Mouse (Mus musculus): Measurements from ENCODE around the gene Kcnab1. TPM values are rescaled to one million over a fixed set of nuclear protein-coding genes. Genes with fewer than 3 reads are reported as not detected.
A peak's percentile ranks its signal among the peaks of the same experiment; 100 is the strongest.

Kcnab1 gene
- polyA plus RNA-seq (2015; fragmentation: Nextera tagmentation; extraction: Ambion mirVana), result 0.63 and 0.76 TPM in 2 replicates

- DNase-seq (ENCODE audit: low spot score) (no peak), ATAC-seq (peak; percentile 25; the same call in 1 of the 2 replicates)
- no peak within 1 kb of the TSS for H3K27ac ChIP-seq (ENCODE audit: low read length)
- TF ChIP-seq EP300 (IDR thresholded peaks at IDR 0.05), result no peak
- TF ChIP-seq CTCF (IDR thresholded peaks at IDR 0.05), result no peak
- H3K9me3 ChIP-seq (ENCODE audit: low read length), result no peaks in the 10 kb centered on the region
- peak within 1 kb of the TSS; percentile 8; the same call in 1 of the 2 replicates for H3K4me3 ChIP-seq (ENCODE audit: low read depth, low read length)
- peak within 1 kb of the TSS; percentile 50 for H3K4me2 ChIP-seq (replicated peaks; ENCODE audit: low read depth, low read length)
- no peaks in the 10 kb centered on the region for H3K4me1 ChIP-seq (ENCODE audit: insufficient read depth, low read depth, low read length)
- H3K36me3 ChIP-seq (ENCODE audit: insufficient read depth, low read length), result no peaks in the 10 kb centered on the region
- 2% methylated on average over 30 of the region's 30 CpGs for WGBS
- H3K27me3 ChIP-seq (replicated peaks; ENCODE audit: insufficient read depth, low read length), result 0 out of 2 replicates have a peak, but pooled peaks cover 5% of the 10 kb centered on the region
- H3K9ac ChIP-seq (replicated peaks; ENCODE audit: low read depth), result no peak within 1 kb of the TSS; the same call in 1 of the 2 replicates
These were observed at the start of gene Kcnab1 for GRCm38 (mm10) chr3:65108945-65109921. TSS of gene Kcnab1 (plus strand) at chr3:65109384.

DNA sequence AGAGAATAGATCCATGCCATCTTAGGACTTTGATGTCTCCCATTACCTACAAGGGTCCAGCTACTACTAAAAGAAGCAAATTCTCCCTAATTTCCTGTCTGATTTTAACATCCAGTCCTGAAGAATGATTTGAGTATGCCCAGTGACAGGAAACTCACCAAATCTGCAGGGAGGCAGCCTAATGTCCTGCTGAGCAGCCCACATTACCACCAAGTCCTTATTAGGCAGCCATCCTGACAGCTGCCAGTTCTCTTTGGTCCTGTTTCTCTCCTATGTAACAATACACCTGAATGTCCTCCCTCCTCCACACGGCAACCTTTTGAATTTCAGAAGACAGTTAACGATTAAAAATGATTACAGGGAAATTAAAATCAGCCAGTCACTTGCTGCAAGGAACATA is 20.9 kb upstream of the Kcnab1 start:
- Histone ChIP-seq H3K4me2 (replicated peaks; ENCODE audit: low read depth, low read length) (no peak overlapping the region), H3K36me3 (ENCODE audit: insufficient read depth, low read length) (no peaks in the 10 kb centered on the region), H3K9me3 (ENCODE audit: low read length) (no peaks in the 10 kb centered on the region), H3K27ac (ENCODE audit: low read length) (no peak overlapping the region), H3K9ac (replicated peaks; ENCODE audit: low read depth) (no peak overlapping the region), H3K27me3 (replicated peaks; ENCODE audit: insufficient read depth, low read length) (no peaks in the 10 kb centered on the region), H3K4me3 (ENCODE audit: low read depth, low read length) (no peak overlapping the region), H3K4me1 (ENCODE audit: insufficient read depth, low read depth, low read length) (no peaks in the 10 kb centered on the region)
- WGBS, result 60% methylated on average over 2 of the region's 2 CpGs
- ATAC-seq, result no peak
- no peak for TF ChIP-seq CTCF (IDR thresholded peaks at IDR 0.05)
- no peak for DNase-seq (ENCODE audit: low spot score)

DNA sequence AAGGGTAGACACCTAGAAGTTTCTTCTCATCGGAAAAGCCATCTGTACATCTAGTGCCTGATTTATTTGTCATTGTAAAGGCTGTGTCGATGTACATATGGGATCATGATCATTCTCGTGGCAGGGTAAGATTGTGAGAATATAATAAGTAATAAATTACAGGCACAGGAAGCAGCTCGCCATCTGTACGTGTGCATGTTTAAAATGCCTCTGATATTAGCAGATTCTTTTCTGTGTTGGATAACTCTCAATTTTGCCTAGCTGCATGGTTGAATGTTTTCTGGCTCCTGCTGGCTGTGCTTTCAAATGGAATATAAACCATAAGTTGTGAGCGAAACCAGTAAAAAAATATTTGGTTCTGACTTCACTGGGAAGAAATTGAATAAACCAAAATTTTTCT is 5.1 kb upstream of the Kcnab1 start:
- no peak for TF ChIP-seq CTCF (IDR thresholded peaks at IDR 0.05)
- no peak for TF ChIP-seq EP300 (IDR thresholded peaks at IDR 0.05)
- Histone ChIP-seq H3K27me3 (replicated peaks; ENCODE audit: insufficient read depth, low read length) (0 out of 2 replicates have a peak, but pooled peaks cover 5% of the 10 kb centered on the region), H3K4me2 (replicated peaks; ENCODE audit: low read depth, low read length) (no peak overlapping the region), H3K36me3 (ENCODE audit: insufficient read depth, low read length) (no peaks in the 10 kb centered on the region), H3K4me1 (ENCODE audit: insufficient read depth, low read depth, low read length) (no peaks in the 10 kb centered on the region), H3K4me3 (ENCODE audit: low read depth, low read length) (no peak overlapping the region), H3K27ac (ENCODE audit: low read length) (no peak overlapping the region), H3K9me3 (ENCODE audit: low read length) (no peaks in the 10 kb centered on the region), H3K9ac (replicated peaks; ENCODE audit: low read depth) (no peak overlapping the region)
- 39% methylated on average over 6 of the region's 6 CpGs for whole genome bisulfite sequencing
- DNase-seq (ENCODE audit: low spot score) (no peak), ATAC-seq (no peak)

GRCm38 (mm10) chr3:65110190-65110589 is 1.0 kb downstream of the Kcnab1 start:
- Histone ChIP-seq H3K9ac (replicated peaks; ENCODE audit: low read depth) (no peak overlapping the region), H3K27ac (ENCODE audit: low read length) (no peak overlapping the region), H3K4me3 (ENCODE audit: low read depth, low read length) (0 out of 2 replicates have a peak overlapping the region, but pooled peaks have one; percentile 8), H3K9me3 (ENCODE audit: low read length) (no peaks in the 10 kb centered on the region), H3K36me3 (ENCODE audit: insufficient read depth, low read length) (no peaks in the 10 kb centered on the region), H3K4me1 (ENCODE audit: insufficient read depth, low read depth, low read length) (no peaks in the 10 kb centered on the region), H3K4me2 (replicated peaks; ENCODE audit: low read depth, low read length) (peak overlapping the region; percentile 50), H3K27me3 (replicated peaks; ENCODE audit: insufficient read depth, low read length) (0 out of 2 replicates have a peak, but pooled peaks cover 5% of the 10 kb centered on the region)
- WGBS, result 40% methylated on average over 9 of the region's 9 CpGs
- no peak for ATAC-seq
- TF ChIP-seq EP300 (IDR thresholded peaks at IDR 0.05), result no peak
- TF ChIP-seq CTCF (IDR thresholded peaks at IDR 0.05), result no peak
- DNase-seq (ENCODE audit: low spot score), result no peak

DNA sequence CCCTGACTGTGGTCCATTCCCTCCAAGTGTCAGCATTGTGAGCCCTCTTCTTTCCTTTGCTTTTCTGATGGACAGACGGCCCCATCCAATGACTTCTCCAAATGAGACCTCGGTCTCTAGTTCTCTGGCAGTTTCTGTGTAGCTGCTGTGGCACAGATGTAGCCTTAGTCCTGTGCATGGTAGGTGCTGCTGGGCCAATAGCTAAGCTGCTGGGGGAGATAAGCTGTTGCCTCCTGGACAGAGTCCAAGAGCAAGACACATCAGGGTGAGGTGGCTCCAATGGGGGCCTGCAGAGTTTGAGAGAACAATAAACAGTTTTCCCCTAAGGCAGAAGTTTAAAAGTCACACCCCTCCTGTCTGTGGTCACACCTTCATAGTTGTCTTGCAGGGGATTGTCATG is 2.0 kb downstream of the Kcnab1 start:
- WGBS, result 76% methylated on average over 2 of the region's 2 CpGs
- Histone ChIP-seq H3K27me3 (replicated peaks; ENCODE audit: insufficient read depth, low read length) (0 out of 2 replicates have a peak, but pooled peaks cover 5% of the 10 kb centered on the region), H3K27ac (ENCODE audit: low read length) (no peak overlapping the region), H3K4me2 (replicated peaks; ENCODE audit: low read depth, low read length) (no peak overlapping the region), H3K4me1 (ENCODE audit: insufficient read depth, low read depth, low read length) (no peaks in the 10 kb centered on the region), H3K9ac (replicated peaks; ENCODE audit: low read depth) (no peak overlapping the region), H3K36me3 (ENCODE audit: insufficient read depth, low read length) (no peaks in the 10 kb centered on the region), H3K9me3 (ENCODE audit: low read length) (no peaks in the 10 kb centered on the region), H3K4me3 (ENCODE audit: low read depth, low read length) (no peak overlapping the region)
- TF ChIP-seq CTCF (IDR thresholded peaks at IDR 0.05), result no peak
- TF ChIP-seq EP300 (IDR thresholded peaks at IDR 0.05), result no peak
- ATAC-seq (no peak), DNase-seq (ENCODE audit: low spot score) (no peak)

GRCm38 (mm10) chr3:65115164-65115563 is 6.0 kb downstream of the Kcnab1 start:
- no peak for DNase-seq (ENCODE audit: low spot score)
- H3K4me2 ChIP-seq (replicated peaks; ENCODE audit: low read depth, low read length), result no peak overlapping the region
- WGBS, result 90% methylated on average over 6 of the region's 6 CpGs

More at GRCm38 (mm10) chr3:65115164-65115563, 6.0 kb downstream of the Kcnab1 start:
- no peak for TF ChIP-seq EP300 (IDR thresholded peaks at IDR 0.05)
- TF ChIP-seq CTCF (IDR thresholded peaks at IDR 0.05), result no peak
- no peak overlapping the region for H3K9ac ChIP-seq (replicated peaks; ENCODE audit: low read depth)
- no peaks in the 10 kb centered on the region for H3K4me1 ChIP-seq (ENCODE audit: insufficient read depth, low read depth, low read length)
- no peak overlapping the region for H3K27ac ChIP-seq (ENCODE audit: low read length)
- no peak overlapping the region for H3K4me3 ChIP-seq (ENCODE audit: low read depth, low read length)
- H3K9me3 ChIP-seq (ENCODE audit: low read length), result no peaks in the 10 kb centered on the region
- no peak for ATAC-seq
- no peaks in the 10 kb centered on the region for H3K36me3 ChIP-seq (ENCODE audit: insufficient read depth, low read length)
- H3K27me3 ChIP-seq (replicated peaks; ENCODE audit: insufficient read depth, low read length), result no peaks in the 10 kb centered on the region
